Mouse (Mus musculus): ENCODE measurements around the gene Vps35l. TPM values are rescaled to one million over a fixed set of nuclear protein-coding genes. Genes with fewer than 3 reads are reported as not detected.

Vps35l gene
- polyA plus RNA-seq, 1 experiment from 2014 or later: 88.8 TPM

DNA sequence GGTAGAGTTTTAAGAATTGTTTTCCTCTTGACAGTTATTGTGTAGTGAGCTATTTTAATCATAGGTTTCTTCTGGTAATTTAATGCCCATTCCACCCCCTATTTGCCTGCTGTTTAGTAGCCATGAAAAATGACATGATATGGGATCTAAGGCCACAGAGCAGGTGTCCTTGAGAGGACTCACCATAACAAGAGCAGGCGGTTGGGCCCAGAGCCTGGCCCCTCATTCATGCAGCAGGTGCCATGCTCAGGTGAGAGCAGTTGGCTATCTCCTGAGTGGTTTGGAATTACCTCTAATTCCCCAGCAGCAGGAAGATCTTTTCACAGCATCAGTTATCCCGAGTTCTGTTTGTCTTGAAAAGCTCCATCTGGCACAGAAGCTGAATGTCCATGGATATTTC is 14.6 kb upstream of the Vps35l start:
- Histone ChIP-seq H3K27me3 (ENCODE audit: control insufficient read depth, insufficient read depth, low read length) (no peaks in the 10 kb centered on the region), H3K36me3 (ENCODE audit: control insufficient read depth, insufficient read depth, low read length) (peaks cover 59% of the 10 kb centered on the region), H3K9me3 (ENCODE audit: control insufficient read depth, low read length) (no peaks in the 10 kb centered on the region), H3K4me3 (ENCODE audit: low read depth, low read length) (no peak overlapping the region), H3K4me1 (ENCODE audit: control insufficient read depth, insufficient read depth, low read length) (no peaks in the 10 kb centered on the region), H3K4me2 (ENCODE audit: low read depth, low read length) (no peak overlapping the region), H3K9ac (replicated peaks; ENCODE audit: low read depth, low read length) (no peak overlapping the region), H3K27ac (ENCODE audit: low read depth, low read length) (no peak overlapping the region)
- ATAC-seq (ENCODE audit: low read depth): no peak
- WGBS: 95% methylated on average over 2 of the region's 2 CpGs

- H3K9me3 ChIP-seq (ENCODE audit: control insufficient read depth, low read length): no peaks in the 10 kb centered on the region
- no peaks in the 10 kb centered on the region for H3K27me3 ChIP-seq (ENCODE audit: control insufficient read depth, insufficient read depth, low read length)
- H3K4me1 ChIP-seq (ENCODE audit: control insufficient read depth, insufficient read depth, low read length): no peaks in the 10 kb centered on the region
- H3K9ac ChIP-seq (replicated peaks; ENCODE audit: low read depth, low read length): no peak overlapping the region
- WGBS: 87% methylated on average over 13 of the region's 13 CpGs
- H3K4me3 ChIP-seq (ENCODE audit: low read depth, low read length): no peak overlapping the region
- no peak overlapping the region for H3K4me2 ChIP-seq (ENCODE audit: low read depth, low read length)
- H3K36me3 ChIP-seq (ENCODE audit: control insufficient read depth, insufficient read depth, low read length): peaks cover 71% of the 10 kb centered on the region
- H3K27ac ChIP-seq (ENCODE audit: low read depth, low read length): no peak overlapping the region
- ATAC-seq (ENCODE audit: low read depth): no peak
These were observed 11.0 kb upstream of the Vps35l start for GRCm38 (mm10) chr7:118728846-118729587.

GRCm38 (mm10) chr7:118731781-118732180 is 8.2 kb upstream of the Vps35l start:
- Histone ChIP-seq H3K4me2 (ENCODE audit: low read depth, low read length) (no peak overlapping the region), H3K27ac (ENCODE audit: low read depth, low read length) (no peak overlapping the region), H3K36me3 (ENCODE audit: control insufficient read depth, insufficient read depth, low read length) (peaks cover 53% of the 10 kb centered on the region), H3K27me3 (ENCODE audit: control insufficient read depth, insufficient read depth, low read length) (no peaks in the 10 kb centered on the region), H3K9ac (replicated peaks; ENCODE audit: low read depth, low read length) (no peak overlapping the region), H3K4me3 (ENCODE audit: low read depth, low read length) (no peak overlapping the region), H3K4me1 (ENCODE audit: control insufficient read depth, insufficient read depth, low read length) (no peaks in the 10 kb centered on the region), H3K9me3 (ENCODE audit: control insufficient read depth, low read length) (no peaks in the 10 kb centered on the region)
- WGBS: 98% methylated on average over 3 of the region's 3 CpGs
- ATAC-seq (ENCODE audit: low read depth): no peak

GRCm38 (mm10) chr7:118733225-118733624 is 6.8 kb upstream of the Vps35l start:
- H3K9me3 ChIP-seq (ENCODE audit: control insufficient read depth, low read length): no peaks in the 10 kb centered on the region
- H3K27ac ChIP-seq (ENCODE audit: low read depth, low read length): no peak overlapping the region
- no peak for ATAC-seq (ENCODE audit: low read depth)
- no peak overlapping the region for H3K4me3 ChIP-seq (ENCODE audit: low read depth, low read length)
- H3K9ac ChIP-seq (replicated peaks; ENCODE audit: low read depth, low read length): no peak overlapping the region
- 95% methylated on average over 13 of the region's 13 CpGs for WGBS
- H3K4me1 ChIP-seq (ENCODE audit: control insufficient read depth, insufficient read depth, low read length): no peaks in the 10 kb centered on the region
- no peaks in the 10 kb centered on the region for H3K27me3 ChIP-seq (ENCODE audit: control insufficient read depth, insufficient read depth, low read length)
- no peak overlapping the region for H3K4me2 ChIP-seq (ENCODE audit: low read depth, low read length)
- peaks cover 41% of the 10 kb centered on the region for H3K36me3 ChIP-seq (ENCODE audit: control insufficient read depth, insufficient read depth, low read length)

GRCm38 (mm10) chr7:118738730-118739129 is 1.3 kb upstream of the Vps35l start:
- WGBS: 86% methylated on average over 1 of the region's 1 CpGs
- ATAC-seq (ENCODE audit: low read depth): no peak

DNA sequence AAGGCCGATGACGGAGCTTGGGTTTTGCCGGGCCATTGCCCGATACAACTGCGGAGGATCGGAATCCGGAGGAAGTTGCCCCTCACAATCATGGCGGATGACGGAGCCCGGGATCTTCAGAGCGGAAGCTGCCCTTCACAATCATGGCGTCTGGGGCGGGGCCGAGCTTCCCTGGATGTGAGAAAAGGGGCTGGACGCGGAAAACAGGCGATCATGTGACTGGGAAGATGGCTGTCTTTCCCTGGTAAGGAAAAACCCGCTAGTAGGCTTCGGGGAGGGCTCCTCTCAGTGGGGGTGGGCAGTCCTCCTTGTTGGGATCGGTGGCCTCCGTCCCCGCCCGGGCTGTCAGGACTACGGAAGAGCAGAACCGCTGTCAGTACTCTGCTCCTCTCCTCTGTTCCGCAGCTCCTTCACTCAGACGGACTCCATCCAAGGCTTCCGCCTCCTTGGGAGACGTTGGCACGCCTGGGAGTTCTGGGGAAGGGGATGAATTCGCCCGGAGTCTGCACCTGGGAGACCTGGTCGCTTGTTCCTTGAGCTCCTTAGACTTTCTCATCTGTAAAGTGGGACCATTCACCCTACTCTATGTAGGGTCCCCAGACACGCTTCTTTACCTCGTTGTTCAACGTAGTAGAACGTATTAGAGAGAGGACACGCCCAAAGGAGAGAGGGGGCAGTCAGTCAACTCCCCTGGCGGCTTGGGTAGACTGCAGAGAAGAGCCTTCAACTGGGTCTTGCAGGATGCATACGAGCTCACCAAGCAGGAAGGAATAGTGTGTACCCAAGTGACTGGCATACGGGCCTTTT is 709 bp downstream of the Vps35l start:
- Histone ChIP-seq H3K27me3 (ENCODE audit: control insufficient read depth, insufficient read depth, low read length) (no peaks in the 10 kb centered on the region), H3K4me3 (ENCODE audit: low read depth, low read length) (peak overlapping the region; percentile 62), H3K9me3 (ENCODE audit: control insufficient read depth, low read length) (no peaks in the 10 kb centered on the region), H3K4me1 (ENCODE audit: control insufficient read depth, insufficient read depth, low read length) (0 out of 2 replicates have a peak, but pooled peaks cover 8% of the 10 kb centered on the region), H3K27ac (ENCODE audit: low read depth, low read length) (peak overlapping the region; percentile 86), H3K36me3 (ENCODE audit: control insufficient read depth, insufficient read depth, low read length) (no peaks in the 10 kb centered on the region), H3K9ac (replicated peaks; ENCODE audit: low read depth, low read length) (peak overlapping the region; percentile 53), H3K4me2 (ENCODE audit: low read depth, low read length) (peak overlapping the region; percentile 71)
- WGBS: 3% methylated on average over 41 of the region's 41 CpGs
- peak; percentile 96 for ATAC-seq (ENCODE audit: low read depth)

More at GRCm38 (mm10) chr7:118738730-118739129, 1.3 kb upstream of the Vps35l start:
- no peaks in the 10 kb centered on the region for H3K27me3 ChIP-seq (ENCODE audit: control insufficient read depth, insufficient read depth, low read length)
- no peaks in the 10 kb centered on the region; the same call in 1 of the 2 replicates for H3K36me3 ChIP-seq (ENCODE audit: control insufficient read depth, insufficient read depth, low read length)
- 0 out of 2 replicates have a peak, but pooled peaks cover 8% of the 10 kb centered on the region for H3K4me1 ChIP-seq (ENCODE audit: control insufficient read depth, insufficient read depth, low read length)
- H3K9me3 ChIP-seq (ENCODE audit: control insufficient read depth, low read length): no peaks in the 10 kb centered on the region
- H3K4me2 ChIP-seq (ENCODE audit: low read depth, low read length): no peak overlapping the region
- no peak overlapping the region for H3K27ac ChIP-seq (ENCODE audit: low read depth, low read length)
- no peak overlapping the region for H3K4me3 ChIP-seq (ENCODE audit: low read depth, low read length)
- H3K9ac ChIP-seq (replicated peaks; ENCODE audit: low read depth, low read length): no peak overlapping the region

DNA sequence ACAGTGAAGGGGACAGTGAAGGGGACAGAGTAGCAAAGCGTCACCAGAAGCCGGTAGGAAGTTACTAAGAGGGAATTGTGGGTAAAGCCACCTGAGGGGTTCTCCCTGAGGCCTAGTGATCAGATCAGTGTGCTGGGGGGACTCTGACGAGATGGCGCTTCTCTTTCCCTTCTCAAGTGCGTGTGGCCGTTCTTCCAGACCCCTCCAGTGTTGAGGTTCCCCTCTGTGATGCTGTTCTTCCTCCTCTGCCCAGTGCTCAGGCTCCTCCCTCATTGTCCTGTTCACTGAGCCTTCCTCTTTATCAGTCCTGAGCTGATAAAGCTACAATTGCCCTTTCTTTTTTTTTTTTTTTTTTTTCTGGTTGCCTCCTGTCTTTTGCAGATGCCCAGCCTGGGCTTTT is 2.3 kb downstream of the Vps35l start:
- Histone ChIP-seq H3K36me3 (ENCODE audit: control insufficient read depth, insufficient read depth, low read length) (peaks cover 9% of the 10 kb centered on the region), H3K27ac (ENCODE audit: low read depth, low read length) (no peak overlapping the region), H3K27me3 (ENCODE audit: control insufficient read depth, insufficient read depth, low read length) (no peaks in the 10 kb centered on the region), H3K9me3 (ENCODE audit: control insufficient read depth, low read length) (no peaks in the 10 kb centered on the region), H3K9ac (replicated peaks; ENCODE audit: low read depth, low read length) (no peak overlapping the region), H3K4me1 (ENCODE audit: control insufficient read depth, insufficient read depth, low read length) (0 out of 2 replicates have a peak, but pooled peaks cover 8% of the 10 kb centered on the region), H3K4me3 (ENCODE audit: low read depth, low read length) (no peak overlapping the region), H3K4me2 (ENCODE audit: low read depth, low read length) (no peak overlapping the region)
- no peak for ATAC-seq (ENCODE audit: low read depth)
- WGBS: 92% methylated on average over 6 of the region's 6 CpGs

DNA sequence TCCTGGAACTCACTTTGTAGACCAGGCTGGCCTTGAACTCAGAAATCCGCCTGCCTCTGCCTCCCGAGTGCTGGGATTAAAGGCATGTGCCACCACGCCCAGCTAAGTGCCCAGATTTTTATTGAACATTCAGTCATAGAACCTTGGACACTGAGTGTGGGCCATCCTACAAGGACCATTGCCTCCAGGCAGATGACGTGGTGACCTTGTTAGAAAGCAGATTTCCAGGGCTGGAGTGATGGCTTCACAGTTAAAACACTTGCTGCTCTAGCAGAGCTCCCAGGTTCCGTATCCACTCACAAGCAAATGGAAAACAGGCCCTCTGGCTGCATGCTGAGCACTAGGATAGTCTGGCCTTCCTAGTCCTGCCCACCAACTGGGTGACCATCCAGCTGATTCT is 4.7 kb downstream of the Vps35l start:
- WGBS: 94% methylated on average over 5 of the region's 5 CpGs
- Histone ChIP-seq H3K9me3 (ENCODE audit: control insufficient read depth, low read length) (no peaks in the 10 kb centered on the region), H3K4me2 (ENCODE audit: low read depth, low read length) (no peak overlapping the region), H3K27me3 (ENCODE audit: control insufficient read depth, insufficient read depth, low read length) (no peaks in the 10 kb centered on the region), H3K36me3 (ENCODE audit: control insufficient read depth, insufficient read depth, low read length) (peaks cover 29% of the 10 kb centered on the region), H3K4me1 (ENCODE audit: control insufficient read depth, insufficient read depth, low read length) (0 out of 2 replicates have a peak, but pooled peaks cover 8% of the 10 kb centered on the region), H3K9ac (replicated peaks; ENCODE audit: low read depth, low read length) (no peak overlapping the region), H3K27ac (ENCODE audit: low read depth, low read length) (no peak overlapping the region), H3K4me3 (ENCODE audit: low read depth, low read length) (no peak overlapping the region)
- ATAC-seq (ENCODE audit: low read depth): no peak

Data from neural tube, embryonic 14.5 days (tissue).